Mouse (Mus musculus): Measurements from ENCODE around the gene Tlr7. TPM values are rescaled to one million over a fixed set of nuclear protein-coding genes. Genes with fewer than 3 reads are reported as not detected.
"Not testable (repeated sequence)": the region's sequence is repeated elsewhere in the genome, so short reads cannot be mapped to it uniquely, and the experiment has no call there.

Tlr7 gene
- 0.28 and 0.42 TPM in 2 replicates for polyA plus RNA-seq (2016; fragmentation: Nextera tagmentation; extraction: Ambion mirVana)

DNA sequence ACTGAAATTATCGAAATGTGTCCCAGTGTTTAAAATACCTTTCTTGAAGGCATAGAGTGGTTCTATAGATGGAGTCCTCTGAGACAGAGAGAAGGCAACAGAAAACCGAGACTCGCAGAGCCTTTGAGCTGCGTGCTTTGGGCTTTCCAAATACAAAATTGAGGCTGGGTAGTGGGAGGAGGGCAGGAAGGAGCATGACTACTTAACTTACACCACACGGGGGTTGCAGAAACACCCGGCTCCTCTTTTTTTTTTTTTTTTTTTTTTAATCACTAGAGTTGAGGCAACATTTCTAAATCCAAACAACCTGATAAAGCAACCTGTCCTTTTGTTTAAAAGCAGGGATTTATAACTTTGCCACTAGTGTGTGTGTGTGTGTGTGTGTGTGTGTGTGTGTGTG is at the start of gene Tlr7:
Tlr7 (minus strand) TSS at position 160 of the 400 bp plus-strand sequence.
- WGBS: 71% methylated on average over 6 of the region's 6 CpGs
- Histone ChIP-seq H3K9ac (no peak within 1 kb of the TSS), H3K4me3 (no peak within 1 kb of the TSS), H3K27ac (ENCODE audit: poor library complexity, severe bottlenecking) (no peak within 1 kb of the TSS), H3K4me1 (replicated peaks) (0 out of 2 replicates have a peak, but pooled peaks cover 4% of the 10 kb centered on the region), H3K36me3 (no peaks in the 10 kb centered on the region), H3K9me3 (replicated peaks) (no peaks in the 10 kb centered on the region), H3K27me3 (replicated peaks) (no peaks in the 10 kb centered on the region), H3K4me2 (no peak within 1 kb of the TSS)
- no peak for ATAC-seq (ENCODE audit: insufficient number of reproducible peaks, low FRiP score)

GRCm38 (mm10) chrX:167380073-167380472 is 49.7 kb upstream of the Tlr7 start:
- no peaks in the 10 kb centered on the region for H3K27me3 ChIP-seq (replicated peaks)
- no peak overlapping the region for H3K4me3 ChIP-seq
- 63% methylated on average over 4 of the region's 4 CpGs for WGBS
- no peaks in the 10 kb centered on the region for H3K4me1 ChIP-seq (replicated peaks)
- H3K9ac ChIP-seq: no peak overlapping the region
- no peak for ATAC-seq (ENCODE audit: insufficient number of reproducible peaks, low FRiP score)
- peak overlapping the region; percentile 18 for H3K4me2 ChIP-seq
- H3K36me3 ChIP-seq: no peaks in the 10 kb centered on the region
- H3K9me3 ChIP-seq (replicated peaks): no peaks in the 10 kb centered on the region
- H3K27ac ChIP-seq (ENCODE audit: poor library complexity, severe bottlenecking): no peak overlapping the region

DNA sequence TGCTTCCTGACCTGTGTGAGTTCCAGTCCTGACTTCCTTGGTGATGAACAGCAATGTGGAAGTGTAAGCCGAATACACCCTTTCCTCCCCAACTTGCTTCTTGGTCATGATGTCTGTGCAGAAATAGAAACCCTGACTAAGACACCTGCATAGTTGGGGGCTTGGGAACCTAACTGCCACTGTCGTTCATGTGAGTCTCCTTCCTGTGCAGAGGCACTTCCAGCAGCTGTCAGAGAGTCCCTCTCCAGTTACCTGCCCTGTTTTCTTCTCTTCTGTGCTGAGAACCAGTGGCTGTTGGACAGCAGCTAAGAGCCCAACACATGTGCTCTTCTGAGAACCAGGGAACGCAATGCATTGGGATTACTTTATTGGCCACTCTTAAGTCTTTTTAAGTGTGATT is 30.9 kb upstream of the Tlr7 start:
- WGBS: 90% methylated on average over 3 of the region's 3 CpGs
- not testable (repeated sequence) for H3K27me3 ChIP-seq (replicated peaks); H3K27ac ChIP-seq (ENCODE audit: poor library complexity, severe bottlenecking); H3K4me3 ChIP-seq; H3K4me1 ChIP-seq (replicated peaks); H3K9me3 ChIP-seq (replicated peaks); H3K4me2 ChIP-seq; H3K36me3 ChIP-seq; ATAC-seq (ENCODE audit: insufficient number of reproducible peaks, low FRiP score); H3K9ac ChIP-seq

DNA sequence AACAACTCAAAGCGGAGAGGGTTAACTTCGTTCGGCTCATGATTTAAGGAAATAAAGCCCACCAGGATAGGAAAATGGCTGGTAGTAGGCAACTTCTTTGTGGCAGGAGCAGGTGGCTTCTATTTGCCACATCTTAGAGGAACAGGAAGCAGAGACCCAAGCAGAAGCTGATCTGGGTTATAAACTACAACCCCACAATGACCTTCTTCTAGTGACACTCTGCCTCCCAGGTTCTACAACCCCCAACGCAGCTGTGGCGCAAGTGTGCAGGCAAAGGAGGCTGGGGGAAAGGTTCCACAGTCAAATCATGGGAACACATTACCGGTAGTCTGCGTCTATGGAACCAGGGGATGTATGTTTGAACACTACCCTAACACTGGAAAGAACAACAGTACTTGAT is 29.3 kb upstream of the Tlr7 start:
- H3K9ac ChIP-seq: no peak overlapping the region
- H3K4me3 ChIP-seq: no peak overlapping the region
- H3K27me3 ChIP-seq (replicated peaks): no peaks in the 10 kb centered on the region
- H3K27ac ChIP-seq (ENCODE audit: poor library complexity, severe bottlenecking): no peak overlapping the region
- H3K4me2 ChIP-seq: no peak overlapping the region
- 86% methylated on average over 7 of the region's 7 CpGs for WGBS
- no peaks in the 10 kb centered on the region for H3K9me3 ChIP-seq (replicated peaks)
- no peaks in the 10 kb centered on the region for H3K4me1 ChIP-seq (replicated peaks)
- H3K36me3 ChIP-seq: peaks cover 10% of the 10 kb centered on the region; the same call in 1 of the 2 replicates
- no peak for ATAC-seq (ENCODE audit: insufficient number of reproducible peaks, low FRiP score)

- Histone ChIP-seq H3K27me3 (replicated peaks) (no peaks in the 10 kb centered on the region), H3K27ac (ENCODE audit: poor library complexity, severe bottlenecking) (no peak overlapping the region), H3K4me3 (no peak overlapping the region), H3K9me3 (replicated peaks) (no peaks in the 10 kb centered on the region), H3K36me3 (peaks cover 5% of the 10 kb centered on the region), H3K9ac (no peak overlapping the region), H3K4me2 (no peak overlapping the region), H3K4me1 (replicated peaks) (no peaks in the 10 kb centered on the region)
- 52% methylated on average over 2 of the region's 2 CpGs for WGBS
- no peak for ATAC-seq (ENCODE audit: insufficient number of reproducible peaks, low FRiP score)
Measured at GRCm38 (mm10) chrX:167357415-167357814, 27.1 kb upstream of the Tlr7 start.

GRCm38 (mm10) chrX:167355965-167356364 is 25.6 kb upstream of the Tlr7 start:
- Histone ChIP-seq H3K4me2 (no peak overlapping the region), H3K9me3 (replicated peaks) (no peaks in the 10 kb centered on the region), H3K27me3 (replicated peaks) (no peaks in the 10 kb centered on the region), H3K36me3 (no peaks in the 10 kb centered on the region; the same call in none of the 2 replicates), H3K4me1 (replicated peaks) (no peaks in the 10 kb centered on the region), H3K27ac (ENCODE audit: poor library complexity, severe bottlenecking) (no peak overlapping the region), H3K9ac (no peak overlapping the region), H3K4me3 (no peak overlapping the region)
- 80% methylated on average over 3 of the region's 3 CpGs for WGBS
- no peak for ATAC-seq (ENCODE audit: insufficient number of reproducible peaks, low FRiP score)

- H3K4me3 ChIP-seq: no peak overlapping the region
- no peak for ATAC-seq (ENCODE audit: insufficient number of reproducible peaks, low FRiP score)
- no peak overlapping the region for H3K27ac ChIP-seq (ENCODE audit: poor library complexity, severe bottlenecking)
- no peak overlapping the region for H3K4me2 ChIP-seq
- no peaks in the 10 kb centered on the region for H3K4me1 ChIP-seq (replicated peaks)
- no peaks in the 10 kb centered on the region for H3K27me3 ChIP-seq (replicated peaks)
- peaks cover 5% of the 10 kb centered on the region for H3K36me3 ChIP-seq
- 86% methylated on average over 2 of the region's 2 CpGs for WGBS
- no peak overlapping the region for H3K9ac ChIP-seq
- no peaks in the 10 kb centered on the region for H3K9me3 ChIP-seq (replicated peaks)
Measured at GRCm38 (mm10) chrX:167353617-167354016, 23.3 kb upstream of the Tlr7 start.

DNA sequence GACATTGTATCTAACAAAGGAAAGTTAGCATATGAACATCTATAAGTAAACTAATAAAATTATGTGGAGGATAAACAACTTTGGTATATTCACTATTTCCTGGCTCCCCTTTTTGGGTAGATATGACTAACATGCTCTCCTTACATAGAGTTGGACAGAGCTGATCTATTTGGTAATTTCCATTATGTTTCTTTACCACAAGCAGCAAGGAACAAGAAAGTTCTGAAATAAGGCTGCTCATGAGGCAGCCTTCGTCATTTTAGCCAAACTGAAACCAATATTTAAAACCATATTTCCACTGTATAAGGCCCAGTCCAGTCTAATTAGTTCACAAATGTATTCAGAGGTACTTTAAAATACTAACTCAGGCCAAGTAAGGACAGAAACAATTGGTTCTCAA is 16.1 kb upstream of the Tlr7 start:
- Histone ChIP-seq H3K9me3 (replicated peaks) (no peaks in the 10 kb centered on the region), H3K36me3 (peaks cover 5% of the 10 kb centered on the region; the same call in 1 of the 2 replicates), H3K27ac (ENCODE audit: poor library complexity, severe bottlenecking) (no peak overlapping the region), H3K4me3 (no peak overlapping the region), H3K4me2 (no peak overlapping the region), H3K9ac (no peak overlapping the region), H3K27me3 (replicated peaks) (no peaks in the 10 kb centered on the region), H3K4me1 (replicated peaks) (no peaks in the 10 kb centered on the region)
- no peak for ATAC-seq (ENCODE audit: insufficient number of reproducible peaks, low FRiP score)
- 80% methylated on average over 1 of the region's 1 CpGs for WGBS

DNA sequence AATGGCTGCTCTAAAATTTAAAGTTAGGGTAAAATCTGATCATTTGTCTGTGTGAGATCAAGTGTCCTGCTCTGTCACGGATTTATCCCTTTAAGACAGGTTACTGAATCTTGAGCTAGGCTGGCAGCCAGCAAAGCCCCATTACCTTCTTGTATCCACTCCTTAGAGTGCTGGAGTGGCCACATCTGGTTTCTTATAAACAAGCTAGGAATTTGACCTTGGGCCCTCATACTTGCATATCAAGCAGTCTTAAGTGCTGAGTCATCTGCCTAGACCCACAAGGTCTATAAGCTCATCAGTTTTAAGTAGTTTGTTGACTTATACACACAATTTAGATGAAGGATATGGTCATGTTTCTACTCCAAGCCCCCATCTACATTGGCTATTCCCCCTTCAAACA is 14.0 kb upstream of the Tlr7 start:
- WGBS: 77% methylated on average over 1 of the region's 1 CpGs
- Histone ChIP-seq H3K27me3 (replicated peaks) (no peaks in the 10 kb centered on the region), H3K4me3 (no peak overlapping the region), H3K4me1 (replicated peaks) (no peaks in the 10 kb centered on the region), H3K4me2 (no peak overlapping the region), H3K36me3 (no peaks in the 10 kb centered on the region), H3K9me3 (replicated peaks) (no peaks in the 10 kb centered on the region), H3K27ac (ENCODE audit: poor library complexity, severe bottlenecking) (no peak overlapping the region), H3K9ac (no peak overlapping the region)
- no peak for ATAC-seq (ENCODE audit: insufficient number of reproducible peaks, low FRiP score)

- no peaks in the 10 kb centered on the region for H3K4me1 ChIP-seq (replicated peaks)
- ATAC-seq (ENCODE audit: insufficient number of reproducible peaks, low FRiP score): no peak
Measured at GRCm38 (mm10) chrX:167341811-167342210, 11.5 kb upstream of the Tlr7 start.

GRCm38 (mm10) chrX:167340190-167340589 is 9.8 kb upstream of the Tlr7 start:
- Histone ChIP-seq H3K9me3 (replicated peaks) (no peaks in the 10 kb centered on the region), H3K9ac (no peak overlapping the region), H3K4me3 (no peak overlapping the region), H3K36me3 (no peaks in the 10 kb centered on the region), H3K4me2 (no peak overlapping the region), H3K4me1 (replicated peaks) (no peaks in the 10 kb centered on the region), H3K27me3 (replicated peaks) (no peaks in the 10 kb centered on the region), H3K27ac (ENCODE audit: poor library complexity, severe bottlenecking) (no peak overlapping the region)
- no peak for ATAC-seq (ENCODE audit: insufficient number of reproducible peaks, low FRiP score)
- 78% methylated on average over 2 of the region's 2 CpGs for WGBS

More at GRCm38 (mm10) chrX:167341811-167342210, 11.5 kb upstream of the Tlr7 start:
- no peaks in the 10 kb centered on the region for H3K9me3 ChIP-seq (replicated peaks)
- no peaks in the 10 kb centered on the region for H3K27me3 ChIP-seq (replicated peaks)
- H3K27ac ChIP-seq (ENCODE audit: poor library complexity, severe bottlenecking): no peak overlapping the region
- no peaks in the 10 kb centered on the region for H3K36me3 ChIP-seq
- 70% methylated on average over 3 of the region's 3 CpGs for WGBS
- no peak overlapping the region for H3K9ac ChIP-seq
- H3K4me3 ChIP-seq: no peak overlapping the region
- H3K4me2 ChIP-seq: no peak overlapping the region

DNA sequence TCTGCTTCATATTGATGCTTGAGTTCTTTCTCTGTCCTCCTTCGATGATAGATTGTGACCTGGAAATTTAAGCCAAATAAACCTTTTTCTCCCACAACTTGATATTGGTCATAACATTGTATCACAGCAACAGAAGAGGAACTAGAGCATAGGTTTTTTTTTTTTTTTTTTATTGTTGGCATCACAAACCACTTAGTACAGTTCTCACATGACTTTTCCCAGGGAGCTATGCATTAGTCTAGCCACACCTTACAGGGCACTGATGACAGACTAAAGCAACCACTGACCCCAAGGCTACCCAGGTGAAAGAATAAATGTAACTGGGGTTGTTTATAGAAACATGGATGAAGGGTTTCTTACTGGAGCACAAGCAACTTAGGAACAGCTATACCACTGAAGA is 7.6 kb upstream of the Tlr7 start:
- Histone ChIP-seq H3K4me1 (replicated peaks) (no peaks in the 10 kb centered on the region), H3K27ac (ENCODE audit: poor library complexity, severe bottlenecking) (no peak overlapping the region), H3K9ac (no peak overlapping the region), H3K4me2 (no peak overlapping the region), H3K27me3 (replicated peaks) (no peaks in the 10 kb centered on the region), H3K9me3 (replicated peaks) (no peaks in the 10 kb centered on the region), H3K4me3 (no peak overlapping the region), H3K36me3 (no peaks in the 10 kb centered on the region)
- ATAC-seq (ENCODE audit: insufficient number of reproducible peaks, low FRiP score): no peak
- 92% methylated on average over 1 of the region's 1 CpGs for WGBS

Measured in heart, embryonic 12.5 days (tissue).